Mouse (Mus musculus): Measurements from ENCODE around the gene Dnah17.

DNA sequence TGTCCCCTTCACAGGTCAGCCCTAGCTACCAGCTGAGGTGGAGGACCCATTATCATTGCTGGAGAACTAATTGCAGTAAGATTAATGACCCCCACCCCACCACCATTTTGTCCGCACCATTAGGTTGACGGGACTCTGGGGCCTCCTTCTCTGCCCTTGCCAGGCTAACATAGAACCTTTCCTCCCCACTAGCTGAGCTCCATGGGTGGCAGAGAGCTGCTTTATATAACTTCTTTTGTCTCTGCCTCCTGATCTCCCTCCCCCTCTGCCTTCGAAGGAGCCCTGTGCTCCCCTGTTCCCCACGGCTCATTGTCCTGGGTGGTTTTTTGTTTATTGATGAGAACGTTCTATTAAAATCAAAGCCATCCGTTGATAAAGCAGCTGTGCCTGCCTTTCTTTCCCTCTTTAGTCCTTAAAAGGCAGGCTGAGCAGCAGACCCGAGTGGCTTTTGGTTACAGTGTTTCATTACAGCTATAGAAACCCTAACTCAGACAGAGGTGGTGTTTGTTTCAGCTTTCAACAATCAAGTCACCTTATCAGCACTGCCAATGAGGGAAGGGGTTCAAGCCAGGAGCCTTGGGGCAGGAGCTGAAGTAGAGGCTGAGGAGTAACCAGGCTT lies 12.2 kb upstream of the Dnah17 start:
- TF ChIP-seq CTCF (IDR thresholded peaks at IDR 0.05; ENCODE audit: extremely low read depth, insufficient read length, insufficient replicate concordance, low read depth, low read length) (no peak), POLR2A (IDR thresholded peaks at IDR 0.05; ENCODE audit: low read depth, low read length) (no peak)

All from small intestine, adult 2 months (tissue).